Mouse (Mus musculus) E14TG2a.4 (cell line): Measurements from ENCODE around the gene Olfr635.
A peak's percentile ranks its signal among the peaks of the same experiment; 100 is the strongest.
"Not testable (repeated sequence)": the region's sequence is repeated elsewhere in the genome, so short reads cannot be mapped to it uniquely, and the experiment has no call there.

Source experiments
- H3K27me3 ChIP-seq: 2 replicates; pipeline ENCODE4 v1.6.1; 2014; ENCODE audit warnings: low read length, control low read depth; ENCODE audit not compliant: insufficient read depth
- H3K36me3 ChIP-seq: 2 replicates; pipeline ENCODE4 v1.6.1; 2014; ENCODE audit warnings: low read length, control low read depth; ENCODE audit not compliant: insufficient read depth
- H3K4me1 ChIP-seq: replicated peaks from 2 replicates; pipeline ENCODE4 v1.6.1; 2014; ENCODE audit warnings: low read depth, low read length, control low read depth
- H3K4me3 ChIP-seq: replicated peaks from 2 replicates; pipeline ENCODE4 v1.5.1; 2014; ENCODE audit warnings: mild to moderate bottlenecking, low read length
- H3K9me3 ChIP-seq: 2 replicates; pipeline ENCODE4 v1.6.1; 2014; ENCODE audit warnings: low read length, control low read depth
- CTCF ChIP-seq: conservative IDR thresholded peaks from 2 replicates; pipeline ENCODE4 v1.5.1; 2014; ENCODE audit warnings: low read length
- NANOG ChIP-seq: IDR thresholded peaks from 2 replicates; pipeline ENCODE4 v1.6.1; 2014; ENCODE audit warnings: borderline replicate concordance, low read length, mixed read lengths
- POU5F1 ChIP-seq: IDR thresholded peaks from 2 replicates; pipeline ENCODE4 v1.6.1; 2014; ENCODE audit warnings: low read length, borderline replicate concordance

Olfr635 gene

GRCm38 (mm10) chr7:103970852-103971251 is at the start of gene Olfr635:
Gene Olfr635, plus strand, starts transcription at chr7:103971152.
- no peaks in the 10 kb centered on the region for H3K4me1 ChIP-seq
- H3K4me3 ChIP-seq, result no peak within 1 kb of the TSS
- no peak for TF ChIP-seq NANOG
- no peak for TF ChIP-seq POU5F1
- TF ChIP-seq CTCF, result no peak
- H3K36me3 ChIP-seq, result no peaks in the 10 kb centered on the region
- no peaks in the 10 kb centered on the region for H3K27me3 ChIP-seq
- H3K9me3 ChIP-seq, result peaks cover 9% of the 10 kb centered on the region; the same call in 1 of the 2 replicates

GRCm38 (mm10) chr7:103928525-103928924 is 42.4 kb upstream of the Olfr635 start, which contains the start of gene Olfr631:
Gene Olfr631, plus strand, starts transcription at chr7:103928825.
- Histone ChIP-seq H3K4me3 (no peak within 1 kb of the TSS), H3K9me3 (no peaks in the 10 kb centered on the region)
- TF ChIP-seq NANOG (no peak), CTCF (no peak), POU5F1 (no peak)

GRCm38 (mm10) chr7:103934264-103934663 is 36.7 kb upstream of the Olfr635 start, which contains the start of gene Olfr632:
Gene Olfr632, plus strand, starts transcription at chr7:103934347.
- Histone ChIP-seq H3K4me1 (no peaks in the 10 kb centered on the region), H3K9me3 (no peaks in the 10 kb centered on the region), H3K4me3 (no peak within 1 kb of the TSS), H3K36me3 (no peaks in the 10 kb centered on the region), H3K27me3 (no peaks in the 10 kb centered on the region)
- TF ChIP-seq CTCF (no peak), POU5F1 (no peak), NANOG (no peak)

More at GRCm38 (mm10) chr7:103928525-103928924, 42.4 kb upstream of the Olfr635 start, which contains the start of gene Olfr631:
- H3K27me3 ChIP-seq, result no peaks in the 10 kb centered on the region
- H3K36me3 ChIP-seq, result no peaks in the 10 kb centered on the region
- no peaks in the 10 kb centered on the region for H3K4me1 ChIP-seq

GRCm38 (mm10) chr7:103942730-103943129 is 28.2 kb upstream of the Olfr635 start:
- Histone ChIP-seq H3K4me3 (no peak overlapping the region), H3K9me3 (no peaks in the 10 kb centered on the region)
- no peak for TF ChIP-seq NANOG
- no peak for TF ChIP-seq POU5F1
- peak; percentile 64 for TF ChIP-seq CTCF

GRCm38 (mm10) chr7:103944137-103944536 is 26.8 kb upstream of the Olfr635 start, which contains the start of gene Olfr633:
Gene Olfr633, plus strand, starts transcription at chr7:103944437.
- no peak for TF ChIP-seq NANOG
- TF ChIP-seq CTCF, result no peak
- TF ChIP-seq POU5F1, result no peak
- Histone ChIP-seq H3K9me3 (no peaks in the 10 kb centered on the region), H3K4me3 (no peak within 1 kb of the TSS), H3K4me1 (no peaks in the 10 kb centered on the region), H3K27me3 (no peaks in the 10 kb centered on the region), H3K36me3 (no peaks in the 10 kb centered on the region)

More at GRCm38 (mm10) chr7:103942730-103943129, 28.2 kb upstream of the Olfr635 start:
- Histone ChIP-seq H3K4me1 (no peaks in the 10 kb centered on the region), H3K27me3 (no peaks in the 10 kb centered on the region), H3K36me3 (no peaks in the 10 kb centered on the region)

GRCm38 (mm10) chr7:103966873-103967272 is 4.1 kb upstream of the Olfr635 start:
- not testable (repeated sequence) for H3K4me1 ChIP-seq, H3K36me3 ChIP-seq, H3K9me3 ChIP-seq, H3K27me3 ChIP-seq
- 0 out of 2 replicates have a peak overlapping the region, but pooled peaks have one; percentile 29 for H3K4me3 ChIP-seq

- no peak for TF ChIP-seq NANOG
- TF ChIP-seq POU5F1, result no peak
- no peak for TF ChIP-seq CTCF
- Histone ChIP-seq H3K36me3 (no peaks in the 10 kb centered on the region), H3K4me1 (no peaks in the 10 kb centered on the region), H3K27me3 (no peaks in the 10 kb centered on the region), H3K9me3 (peaks cover 9% of the 10 kb centered on the region; the same call in 1 of the 2 replicates), H3K4me3 (no peak overlapping the region)
These were observed 830 bp downstream of the Olfr635 start for GRCm38 (mm10) chr7:103971782-103972181.

GRCm38 (mm10) chr7:103998446-103998845 is 27.5 kb downstream of the Olfr635 start, which contains the start of gene Olfr638:
Gene Olfr638, plus strand, starts transcription at chr7:103998746.
- no peaks in the 10 kb centered on the region for H3K4me1 ChIP-seq
- H3K9me3 ChIP-seq, result no peaks in the 10 kb centered on the region
- TF ChIP-seq NANOG (no peak), CTCF (no peak), POU5F1 (no peak)
- no peaks in the 10 kb centered on the region for H3K27me3 ChIP-seq
- H3K36me3 ChIP-seq, result no peaks in the 10 kb centered on the region
- no peak within 1 kb of the TSS for H3K4me3 ChIP-seq

- no peaks in the 10 kb centered on the region for H3K4me1 ChIP-seq
- H3K27me3 ChIP-seq, result no peaks in the 10 kb centered on the region
- no peak overlapping the region for H3K4me3 ChIP-seq
- no peaks in the 10 kb centered on the region for H3K36me3 ChIP-seq
- H3K9me3 ChIP-seq, result no peaks in the 10 kb centered on the region
- TF ChIP-seq POU5F1 (no peak), CTCF (no peak)
These were observed 28.2 kb downstream of the Olfr635 start for GRCm38 (mm10) chr7:103999124-103999523.
